ENCODE assay signal across 8 mouse cellular contexts in the genomic region with DNA sequence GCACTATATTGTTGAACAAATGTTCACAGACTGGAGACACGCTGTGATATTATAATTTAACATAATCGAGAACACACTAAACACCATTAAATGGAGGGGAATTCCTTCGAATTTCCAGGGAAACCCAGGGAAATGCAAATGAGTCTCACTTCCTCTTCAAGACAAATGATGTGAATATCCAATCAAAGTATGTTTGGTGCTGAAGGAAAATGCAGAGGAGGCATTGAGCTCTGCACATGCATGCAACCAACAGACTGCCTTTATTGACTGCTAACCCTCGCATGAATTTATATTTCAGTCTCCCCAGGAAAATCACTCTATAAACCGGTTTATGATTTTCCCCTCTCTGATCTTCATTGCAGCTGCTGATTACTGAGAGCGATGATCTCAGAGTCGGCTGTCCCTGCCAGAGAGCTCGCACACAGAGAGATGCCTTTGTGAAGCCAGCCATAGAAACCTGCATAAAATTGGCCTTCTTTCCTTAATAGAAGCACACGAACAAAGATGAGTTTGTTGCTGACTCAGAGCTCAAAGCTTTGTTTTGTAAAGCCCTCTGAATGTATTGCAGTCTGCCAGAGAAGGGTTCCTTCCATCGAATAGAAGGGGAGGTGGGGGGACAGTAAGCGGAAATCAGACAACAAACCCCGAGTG.
DNase-seq lines count a peak whose midpoint lies in the region; ATAC-seq lines count a peak whose summit lies in the region.

No protein-coding gene starts in this region.

- H3K27ac ChIP-seq in forebrain, embryonic 15.5 days (replicated peaks), result peak overlapping the region; percentile 88

- WGBS in forebrain, embryonic 15.5 days, result 2% methylated on average over 12 of the region's 12 CpGs

- H3K9ac ChIP-seq in forebrain, embryonic 15.5 days (replicated peaks), result peak overlapping the region; percentile 20

- H3K27me3 ChIP-seq in forebrain, embryonic 15.5 days, result no peaks in the 10 kb centered on the region

- peak overlapping the region; percentile 37 for H3K4me2 ChIP-seq in forebrain, embryonic 15.5 days (replicated peaks)

- intact Hi-C loops in gastrocnemius, postnatal 14 days (cut with DNase I; ENCODE audit: low total_unique reads), result no loop called here
- intact Hi-C loops in gastrocnemius, postnatal 36 days (cut with DNase I), result no loop called here

- peak overlapping the region; percentile 10; the same call in 1 of the 2 replicates for H3K4me3 ChIP-seq in forebrain, embryonic 15.5 days

- DNase-seq in gastrocnemius, postnatal 14 days, result peak; percentile 15
- DNase-seq in gastrocnemius, postnatal 36 days, result no peak
- DNase-seq in left cerebral cortex, adult 9 months (ENCODE audit: low spot score in 2 of 2), result peak; percentile 49 to 57
- DNase-seq in retina, postnatal 7 days (ENCODE audit: low read depth, low spot score), result peak; percentile 24
- no peak for DNase-seq in urinary bladder, adult 2 months (ENCODE audit: low spot score)
- no peak for DNase-seq in lung, postnatal 10 days
- no peak for DNase-seq in testis, postnatal 10 days (ENCODE audit: low spot score)

- peak; percentile 91 for ATAC-seq in forebrain, embryonic 15.5 days (replicated peaks)

- H3K9me3 ChIP-seq in forebrain, embryonic 15.5 days, result no peaks in the 10 kb centered on the region

- no peaks in the 10 kb centered on the region for H3K36me3 ChIP-seq in forebrain, embryonic 15.5 days

- H3K4me1 ChIP-seq in forebrain, embryonic 15.5 days, result peaks cover 25% of the 10 kb centered on the region

Comparison
In these comparisons a context has a peak if more than half of its experiments do, and no peak if none do; other contexts are left out.
1. DNase-seq: peak in gastrocnemius, postnatal 14 days (single experiment), left cerebral cortex, adult 9 months (2 of 2) and retina, postnatal 7 days (single experiment); none in gastrocnemius, postnatal 36 days (0 of 2), urinary bladder, adult 2 months (single experiment), lung, postnatal 10 days (single experiment) and testis, postnatal 10 days (single experiment).